In the genomic region with DNA sequence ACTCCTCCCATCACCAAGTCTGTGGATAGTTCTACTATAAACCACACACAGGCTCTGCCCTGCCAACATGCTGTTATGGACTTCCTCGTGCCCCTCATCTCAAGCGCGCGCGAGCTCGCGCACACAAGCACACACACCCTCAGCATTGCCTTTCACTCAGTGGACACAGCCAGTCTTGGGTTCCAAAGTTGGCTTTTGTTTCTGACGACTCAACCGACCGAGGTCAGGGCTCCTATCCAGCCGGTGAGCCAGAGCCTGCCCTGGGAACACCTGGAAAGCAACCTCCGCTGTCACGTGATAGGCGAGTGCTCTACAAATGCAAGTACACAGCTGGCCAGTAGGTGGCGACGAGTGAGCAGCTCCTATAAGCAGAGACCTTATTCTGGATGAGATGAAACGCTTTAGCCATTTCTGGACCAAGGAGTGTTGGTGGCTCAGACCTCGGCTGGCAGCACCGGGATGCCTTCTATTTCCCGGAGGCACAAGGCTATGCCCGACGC, we compare ENCODE assay signal across 8 mouse cellular contexts. TPM values are rescaled to one million over a fixed set of nuclear protein-coding genes. Genes with fewer than 3 reads are reported as not detected.
DNase-seq lines count a peak whose midpoint lies in the region; ATAC-seq lines count a peak whose summit lies in the region.

No protein-coding gene starts in this region.

- peak overlapping the region; percentile 48 for H3K4me3 ChIP-seq in hindbrain, embryonic 10.5 days
- H3K4me3 ChIP-seq in lung, embryonic 15.5 days: peak overlapping the region; percentile 33

- H3K27me3 ChIP-seq in hindbrain, embryonic 10.5 days (ENCODE audit: insufficient read depth, poor library complexity, severe bottlenecking): peaks cover 20% of the 10 kb centered on the region
- H3K27me3 ChIP-seq in lung, embryonic 15.5 days: no peaks in the 10 kb centered on the region

- H3K36me3 ChIP-seq in hindbrain, embryonic 10.5 days: peaks cover 43% of the 10 kb centered on the region
- H3K36me3 ChIP-seq in lung, embryonic 15.5 days: peaks cover 28% of the 10 kb centered on the region

- no peaks in the 10 kb centered on the region for H3K9me3 ChIP-seq in hindbrain, embryonic 10.5 days
- H3K9me3 ChIP-seq in lung, embryonic 15.5 days: no peaks in the 10 kb centered on the region

- H3K27ac ChIP-seq in hindbrain, embryonic 10.5 days: 0 out of 2 replicates have a peak overlapping the region, but pooled peaks have one; percentile 42
- H3K27ac ChIP-seq in lung, embryonic 15.5 days: no peak overlapping the region

- no peak overlapping the region for H3K9ac ChIP-seq in lung, embryonic 15.5 days

- DNase-seq in MEL-GATA-1-ER (ENCODE audit: extremely low read depth, low read depth): peak; percentile 75
- peak; percentile 82 for DNase-seq in cerebellum, adult 8-10 months
- peak; percentile 79 for DNase-seq in hindbrain, embryonic 10.5 days (ENCODE audit: low spot score)
- peak; percentile 59 for DNase-seq in layer of hippocampus, adult 9-10 months (ENCODE audit: low spot score)
- peak; percentile 54 for DNase-seq in ovary, postnatal 10 days (ENCODE audit: low spot score)
- DNase-seq in thymus, postnatal 0 days (ENCODE audit: low spot score): peak; percentile 65

- peak overlapping the region; percentile 64 for H3K4me2 ChIP-seq in lung, embryonic 15.5 days

- WGBS in hindbrain, embryonic 10.5 days: 23% methylated on average over 22 of the region's 22 CpGs
- WGBS in lung, embryonic 15.5 days: 18% methylated on average over 22 of the region's 22 CpGs

- peaks cover 12% of the 10 kb centered on the region; the same call in 1 of the 2 replicates for H3K4me1 ChIP-seq in hindbrain, embryonic 10.5 days (replicated peaks)
- peaks cover 10% of the 10 kb centered on the region for H3K4me1 ChIP-seq in lung, embryonic 15.5 days

- ATAC-seq in frontal cortex, adult (ENCODE audit: low TSS enrichment): peak; percentile 85
- peak; percentile 40; the same call in 1 of the 2 replicates for ATAC-seq in lung, embryonic 15.5 days (ENCODE audit: borderline replicate concordance, extremely low read depth, low FRiP score, low TSS enrichment)

RNA-seq across cellular contexts. Expression of a gene that starts 14.3 kb away (rescaled TPM):
- 10.4 and 11.9 TPM in 2 replicates for polyA plus RNA-seq in hindbrain, embryonic 10.5 days (2016; fragmentation: Nextera tagmentation; extraction: Ambion mirVana)
- 10.0 and 11.2 TPM in 2 replicates for polyA plus RNA-seq in lung, embryonic 15.5 days (2015; fragmentation: Nextera tagmentation; extraction: Ambion mirVana)
- polyA plus RNA-seq in thymus, postnatal 0 days (2015; fragmentation: Nextera tagmentation; extraction: Ambion mirVana): 19.9 and 20.9 TPM in 2 replicates

RNA-seq across cellular contexts. Expression of a gene that starts 31.5 kb away (rescaled TPM):
- 0.27 and 0.60 TPM in 2 replicates for polyA plus RNA-seq in hindbrain, embryonic 10.5 days (2016; fragmentation: Nextera tagmentation; extraction: Ambion mirVana)
- 0.05 TPM in 1 of 2 replicates, not detected in the other for polyA plus RNA-seq in lung, embryonic 15.5 days (2015; fragmentation: Nextera tagmentation; extraction: Ambion mirVana)
- polyA plus RNA-seq in thymus, postnatal 0 days (2015; fragmentation: Nextera tagmentation; extraction: Ambion mirVana): 0.08 TPM in 1 of 2 replicates, not detected in the other

RNA-seq across cellular contexts. Expression of a gene that starts 38.4 kb away (rescaled TPM):
- polyA plus RNA-seq in hindbrain, embryonic 10.5 days (2016; fragmentation: Nextera tagmentation; extraction: Ambion mirVana): 13.2 and 14.3 TPM in 2 replicates
- polyA plus RNA-seq in lung, embryonic 15.5 days (2015; fragmentation: Nextera tagmentation; extraction: Ambion mirVana): 1.2 and 2.5 TPM in 2 replicates
- 5.3 and 6.8 TPM in 2 replicates for polyA plus RNA-seq in thymus, postnatal 0 days (2015; fragmentation: Nextera tagmentation; extraction: Ambion mirVana)
